Mouse (Mus musculus) intestine, embryonic 16.5 days (tissue): ENCODE measurements around the gene Xrcc2. TPM values are rescaled to one million over a fixed set of nuclear protein-coding genes. Genes with fewer than 3 reads are reported as not detected.

Experiments
- ATAC-seq: fragments of 200-750 bp; cut with Nextera tagmentation; 2 replicates; pipeline ENCODE4 v1.8.0; 2017; ENCODE audit warnings: moderate TSS enrichment, moderate library complexity
- H3K27ac ChIP-seq: fragments of 300-500 bp; sonication (generic); 2 replicates; pipeline ENCODE4 v1.5.1; 2014; ENCODE audit warnings: mild to moderate bottlenecking, low read length
- H3K27me3 ChIP-seq: fragments of 300-500 bp; sonication (generic); replicated peaks from 2 replicates; pipeline ENCODE4 v1.6.1; 2014; ENCODE audit warnings: low read length, control low read depth, mixed read lengths; ENCODE audit not compliant: control insufficient read depth, insufficient read depth
- H3K36me3 ChIP-seq: fragments of 300-500 bp; sonication (generic); 2 replicates; pipeline ENCODE4 v1.6.1; 2014; ENCODE audit warnings: low read length, control low read depth; ENCODE audit not compliant: control insufficient read depth, insufficient read depth
- H3K4me1 ChIP-seq: fragments of 300-500 bp; sonication (generic); 2 replicates; pipeline ENCODE4 v1.6.1; 2014; ENCODE audit warnings: low read length, control low read depth, mixed read lengths; ENCODE audit not compliant: control insufficient read depth, insufficient read depth
- H3K4me2 ChIP-seq: fragments of 300-500 bp; sonication (generic); 2 replicates; pipeline ENCODE4 v1.6.1; 2014; ENCODE audit warnings: low read depth, low read length, control low read depth
- H3K4me3 ChIP-seq: fragments of 300-500 bp; sonication (generic); 2 replicates; pipeline ENCODE4 v1.5.1; 2014; ENCODE audit warnings: mild to moderate bottlenecking, low read length
- H3K9ac ChIP-seq: fragments of 300-500 bp; sonication (generic); 2 replicates; pipeline ENCODE4 v1.6.1; 2014; ENCODE audit warnings: low read depth, low read length
- H3K9me3 ChIP-seq: fragments of 300-500 bp; sonication (generic); 2 replicates; pipeline ENCODE4 v1.6.1; 2016; ENCODE audit warnings: low read length, control low read depth; ENCODE audit not compliant: control insufficient read depth
- WGBS: fragments of 180-500 bp; shearing (Covaris S2); extraction: QIAGEN DNeasy Blood & Tissue Kit; methylation state at CpG from one replicate; pipeline ENCODE4 v1.1.7; 2014; 5-methylcytosine and 5-hydroxymethylcytosine counted together
- polyA plus RNA-seq: library from polyadenylated mRNA; unstranded; fragments of >200 nt; fragmentation: Nextera tagmentation; extraction: Ambion mirVana; gene quantifications from 2 replicates; pipeline ENCODE4 v1.2.1, GENCODE M21; 2015

Xrcc2 gene
- polyA plus RNA-seq, 1 experiment from 2014 or later = 4.3 TPM

DNA sequence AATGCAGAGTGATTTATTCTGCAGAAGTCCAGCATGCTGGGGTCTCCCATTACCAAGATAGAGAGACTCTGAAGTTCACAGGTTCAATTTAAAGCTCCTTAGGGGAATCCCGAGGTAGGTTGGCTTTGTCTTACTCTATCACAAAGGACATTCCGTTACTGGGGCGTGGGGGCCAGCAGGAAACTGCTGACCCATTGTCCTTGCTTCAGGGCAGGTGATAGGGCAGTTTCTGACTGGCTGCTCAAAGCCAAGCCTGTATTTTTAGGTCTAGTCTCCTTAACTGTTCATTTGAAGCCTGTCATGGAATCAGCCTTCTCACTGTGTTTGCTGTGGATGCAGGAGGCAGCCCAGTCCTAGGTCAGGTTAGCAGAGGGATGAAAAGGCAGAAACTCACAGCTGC, 52.2 kb downstream of the Xrcc2 start:
- ATAC-seq = no peak
- no peaks in the 10 kb centered on the region for H3K27me3 ChIP-seq
- H3K27ac ChIP-seq = no peak overlapping the region
- H3K4me2 ChIP-seq = no peak overlapping the region
- H3K9ac ChIP-seq = no peak overlapping the region
- H3K4me1 ChIP-seq = no peaks in the 10 kb centered on the region
- H3K9me3 ChIP-seq = no peaks in the 10 kb centered on the region
- H3K36me3 ChIP-seq = no peaks in the 10 kb centered on the region
- no peak overlapping the region for H3K4me3 ChIP-seq
- WGBS = 62% methylated on average over 3 of the region's 3 CpGs

DNA sequence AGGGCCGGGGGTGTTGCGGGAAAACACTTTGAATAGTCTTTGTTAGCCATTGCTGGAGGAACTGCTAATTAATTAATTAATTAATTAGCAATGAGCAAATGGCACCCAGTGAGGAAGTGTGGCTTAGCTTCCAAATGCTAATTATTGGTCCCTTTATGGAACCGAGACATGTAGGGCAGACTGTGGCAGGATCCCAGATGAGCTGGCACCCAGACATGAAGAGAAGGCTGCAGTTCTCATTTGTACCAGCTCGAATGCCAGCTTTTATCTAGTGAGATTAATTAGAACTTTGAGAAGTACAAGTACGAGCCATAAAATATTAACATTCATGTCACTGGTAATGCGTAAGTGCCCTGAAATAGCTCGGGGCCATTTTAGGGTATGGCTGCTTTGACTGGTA, 53.2 kb downstream of the Xrcc2 start:
- Histone ChIP-seq H3K9ac (no peak overlapping the region), H3K4me1 (no peaks in the 10 kb centered on the region), H3K27ac (no peak overlapping the region), H3K4me2 (no peak overlapping the region), H3K36me3 (no peaks in the 10 kb centered on the region), H3K9me3 (no peaks in the 10 kb centered on the region), H3K27me3 (no peaks in the 10 kb centered on the region), H3K4me3 (no peak overlapping the region)
- 87% methylated on average over 7 of the region's 7 CpGs for WGBS
- no peak for ATAC-seq

DNA sequence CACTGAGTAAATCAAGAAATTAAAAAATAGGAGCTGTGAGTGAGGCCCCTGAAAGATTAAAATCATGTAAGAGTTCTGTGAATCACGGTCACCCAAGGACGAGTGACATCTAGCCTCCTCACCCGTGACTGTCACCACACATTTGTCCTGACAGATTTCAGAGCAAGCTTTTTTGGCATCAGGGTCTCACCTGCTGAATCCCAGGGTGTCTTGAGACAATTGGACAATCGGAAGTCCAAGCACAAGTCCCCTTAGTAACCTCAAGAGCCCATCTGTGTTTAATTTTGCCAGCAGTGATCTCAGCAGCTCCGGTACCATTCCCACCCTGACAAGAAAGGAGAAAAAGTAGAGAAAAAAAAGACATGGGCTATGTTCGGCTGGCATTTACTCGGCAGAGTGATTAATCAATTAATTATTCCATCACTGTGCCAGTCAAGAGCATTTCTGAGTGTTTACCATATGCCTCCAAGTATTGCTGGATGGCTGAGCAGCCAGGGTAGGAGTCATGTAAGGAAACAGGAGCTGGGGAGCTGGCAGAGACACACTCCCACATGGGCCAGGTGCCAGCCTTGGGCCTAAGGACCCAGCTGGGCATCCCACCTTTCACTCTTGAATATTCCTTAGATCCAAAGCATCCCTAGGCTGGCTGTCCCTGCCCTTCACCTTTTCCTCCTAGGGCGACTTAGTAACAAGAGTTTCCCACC, 59.8 kb downstream of the Xrcc2 start:
- 89% methylated on average over 8 of the region's 8 CpGs for WGBS
- Histone ChIP-seq H3K4me3 (no peak overlapping the region), H3K9me3 (no peaks in the 10 kb centered on the region), H3K27ac (no peak overlapping the region), H3K4me2 (no peak overlapping the region), H3K36me3 (no peaks in the 10 kb centered on the region), H3K9ac (no peak overlapping the region), H3K4me1 (no peaks in the 10 kb centered on the region), H3K27me3 (no peaks in the 10 kb centered on the region)
- ATAC-seq = no peak

DNA sequence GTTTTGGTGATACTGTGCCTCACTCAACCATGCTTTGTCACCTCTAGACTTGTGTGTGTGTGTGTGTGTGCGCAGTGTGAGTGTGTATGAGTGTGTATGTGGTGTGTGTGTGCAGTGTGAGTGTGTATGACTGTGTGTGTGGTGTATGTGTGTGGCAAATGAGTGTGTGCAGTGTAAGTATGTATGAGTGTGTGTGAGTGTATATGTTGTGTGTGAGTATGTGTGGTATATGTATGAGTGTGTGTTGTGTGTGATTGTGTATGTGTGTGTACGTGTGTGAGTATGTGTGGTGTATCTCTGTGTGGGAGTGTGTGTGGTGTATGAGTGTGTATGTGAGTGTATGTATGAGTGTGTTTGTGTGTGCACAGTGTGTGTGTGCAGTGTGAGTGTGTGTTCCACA, 61.1 kb downstream of the Xrcc2 start:
- ATAC-seq = no peak
- Histone ChIP-seq H3K9me3 (no peaks in the 10 kb centered on the region), H3K4me1 (no peaks in the 10 kb centered on the region), H3K4me3 (no peak overlapping the region), H3K27me3 (no peaks in the 10 kb centered on the region), H3K27ac (no peak overlapping the region), H3K4me2 (no peak overlapping the region), H3K9ac (no peak overlapping the region), H3K36me3 (no peaks in the 10 kb centered on the region)
- 95% methylated on average over 2 of the region's 2 CpGs for WGBS

DNA sequence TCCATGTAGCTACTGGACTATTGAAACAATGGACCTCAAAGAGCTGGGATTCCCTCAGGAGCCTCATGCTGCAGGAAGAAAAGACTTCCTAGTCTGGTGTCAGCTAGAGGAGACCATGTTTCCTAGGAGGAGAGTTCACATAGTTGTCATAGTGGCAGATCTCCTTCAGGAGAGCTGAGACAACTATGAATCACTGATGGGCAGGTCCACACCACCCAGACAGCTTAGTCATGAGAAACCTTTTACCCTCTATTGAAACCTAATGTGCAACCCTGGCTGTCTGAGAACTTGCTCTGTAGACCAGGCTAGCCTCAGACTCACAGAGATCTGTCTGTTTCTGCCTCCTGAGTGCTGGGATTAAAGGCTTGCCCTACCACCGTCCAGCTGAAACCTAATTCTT, 62.9 kb downstream of the Xrcc2 start:
- Histone ChIP-seq H3K27me3 (no peaks in the 10 kb centered on the region), H3K9me3 (no peaks in the 10 kb centered on the region), H3K4me1 (no peaks in the 10 kb centered on the region), H3K4me2 (no peak overlapping the region), H3K9ac (no peak overlapping the region), H3K4me3 (no peak overlapping the region), H3K36me3 (no peaks in the 10 kb centered on the region), H3K27ac (no peak overlapping the region)
- WGBS = 93% methylated on average over 1 of the region's 1 CpGs
- ATAC-seq = no peak

Other genes with a start within 250 kb of the Xrcc2 start
- 8.1 and 9.0 TPM in 2 replicates for gene Kmt2c, start 207.0 kb downstream of the Xrcc2 start, polyA plus RNA-seq
- not detected in 2 replicates for gene Cct8l1, start 189.8 kb downstream of the Xrcc2 start, polyA plus RNA-seq
- 1.7 and 2.6 TPM in 2 replicates for gene Actr3b, start 54.2 kb upstream of the Xrcc2 start, polyA plus RNA-seq
- gene Gm21663, start 236.6 kb upstream of the Xrcc2 start, polyA plus RNA-seq = not detected in 2 replicates
- gene Gm21671, start 248.6 kb upstream of the Xrcc2 start, polyA plus RNA-seq = not detected in 2 replicates